Mouse (Mus musculus): Measurements from ENCODE around the gene Dip2c. TPM values are rescaled to one million over a fixed set of nuclear protein-coding genes. Genes with fewer than 3 reads are reported as not detected.

The Dip2c gene
- total and polyA plus RNA-seq, 3 experiments = not detected

- TF ChIP-seq MEF2A (IDR thresholded peaks at IDR 0.05; ENCODE audit: extremely low read depth, insufficient replicate concordance, low read depth, low read length, poor library complexity, severe bottlenecking) = no peak
- no peak for TF ChIP-seq POLR2AphosphoS5 (IDR thresholded peaks at IDR 0.05; ENCODE audit: borderline replicate concordance, low read depth, low read length)
Observed at GRCm38 (mm10) chr13:9649894-9650293, 373.6 kb downstream of the Dip2c start (continued).

GRCm38 (mm10) chr13:9650580-9650979, 374.3 kb downstream of the Dip2c start:
- H3K9me3 ChIP-seq (replicated peaks; ENCODE audit: insufficient read depth, low read length) = no peaks in the 10 kb centered on the region
- no peaks in the 10 kb centered on the region for H3K4me1 ChIP-seq (ENCODE audit: control insufficient read depth in 1 of 2, insufficient read depth in 2 of 2, low read length in 2 of 2)
- no peaks in the 10 kb centered on the region for H3K79me2 ChIP-seq (ENCODE audit: control insufficient read depth, insufficient read depth, low read length, poor library complexity)
- H3K4me3 ChIP-seq (ENCODE audit: control insufficient read depth in 1 of 2, insufficient read depth in 1 of 2, low read depth in 2 of 2, low read length in 2 of 2) = no peak overlapping the region
- H3K36me3 ChIP-seq (ENCODE audit: control insufficient read depth in 1 of 2, insufficient read depth in 2 of 2, low read length in 2 of 2) = no peaks in the 10 kb centered on the region
- DNase-seq (ENCODE audit: low read depth, low spot score) = no peak
- TF ChIP-seq SIN3A (IDR thresholded peaks at IDR 0.05; ENCODE audit: low read length) = no peak
- no peak for TF ChIP-seq GABPA (IDR thresholded peaks at IDR 0.05; ENCODE audit: low read depth, low read length)
- TF ChIP-seq GATA1 (IDR thresholded peaks at IDR 0.05; ENCODE audit: low read depth, low read length) = no peak
- no peak for TF ChIP-seq NRF1 (IDR thresholded peaks at IDR 0.05; ENCODE audit: insufficient read depth, low read depth, low read length, poor library complexity, severe bottlenecking)
- no peak for TF ChIP-seq USF2 (IDR thresholded peaks at IDR 0.05; ENCODE audit: borderline replicate concordance in 1 of 2, insufficient read depth in 1 of 2, low read depth in 1 of 2, low read length in 2 of 2)
- no peak for TF ChIP-seq USF1 (IDR thresholded peaks at IDR 0.05; ENCODE audit: low read depth, low read length)
- no peak for TF ChIP-seq UBTF (IDR thresholded peaks at IDR 0.05; ENCODE audit: borderline replicate concordance, insufficient read depth, low read depth, low read length)
- TF ChIP-seq ELF1 (IDR thresholded peaks at IDR 0.05; ENCODE audit: low read depth, low read length) = no peak
- no peak for TF ChIP-seq CHD1 (IDR thresholded peaks at IDR 0.05; ENCODE audit: low read depth, low read length)
- TF ChIP-seq TCF12 (IDR thresholded peaks at IDR 0.05; ENCODE audit: low read depth, low read length) = no peak
- H3K9ac ChIP-seq (ENCODE audit: control insufficient read depth, low read depth, low read length, poor library complexity, severe bottlenecking) = no peak overlapping the region
- H3K27ac ChIP-seq (ENCODE audit: control insufficient read depth, low read depth, low read length) = no peak overlapping the region
- H3K27me3 ChIP-seq (ENCODE audit: control insufficient read depth in 1 of 2, insufficient read depth in 2 of 2, low read length in 2 of 2) = no peaks in the 10 kb centered on the region; a peak in 1 of 4 replicates

- Histone ChIP-seq H3K27ac (ENCODE audit: control insufficient read depth, low read depth, low read length) (no peak overlapping the region), H3K9ac (ENCODE audit: control insufficient read depth, low read depth, low read length, poor library complexity, severe bottlenecking) (no peak overlapping the region)
- no peak for DNase-seq (ENCODE audit: low read depth, low spot score)
Observed at GRCm38 (mm10) chr13:9653018-9653417, 376.7 kb downstream of the Dip2c start.

More at GRCm38 (mm10) chr13:9653018-9653417, 376.7 kb downstream of the Dip2c start:
- TF ChIP-seq JUND (IDR thresholded peaks at IDR 0.05; ENCODE audit: low read depth, low read length) = no peak
- no peak overlapping the region for H3K4me3 ChIP-seq (ENCODE audit: control insufficient read depth in 1 of 2, insufficient read depth in 1 of 2, low read depth in 2 of 2, low read length in 2 of 2)
- H3K27me3 ChIP-seq (ENCODE audit: control insufficient read depth in 1 of 2, insufficient read depth in 2 of 2, low read length in 2 of 2) = no peaks in the 10 kb centered on the region
- no peaks in the 10 kb centered on the region for H3K79me2 ChIP-seq (ENCODE audit: control insufficient read depth, insufficient read depth, low read length, poor library complexity)
- no peaks in the 10 kb centered on the region for H3K4me1 ChIP-seq (ENCODE audit: control insufficient read depth in 1 of 2, insufficient read depth in 2 of 2, low read length in 2 of 2)
- H3K36me3 ChIP-seq (ENCODE audit: control insufficient read depth in 1 of 2, insufficient read depth in 2 of 2, low read length in 2 of 2) = no peaks in the 10 kb centered on the region
- H3K9me3 ChIP-seq (replicated peaks; ENCODE audit: insufficient read depth, low read length) = no peaks in the 10 kb centered on the region
